Mouse (Mus musculus): ENCODE measurements around the gene Sema3d. TPM values are rescaled to one million over a fixed set of nuclear protein-coding genes. Genes with fewer than 3 reads are reported as not detected.

Gene Sema3d
- 6.6 and 6.8 TPM in 2 replicates for polyA plus RNA-seq (2016; fragmentation: Nextera tagmentation; extraction: Ambion mirVana)

- H3K4me1 ChIP-seq: peaks cover 5% of the 10 kb centered on the region; the same call in 1 of the 2 replicates
- peak within 1 kb of the TSS; percentile 46 for H3K4me3 ChIP-seq
- ATAC-seq (ENCODE audit: low FRiP score, low read depth): peak; percentile 98
- no peaks in the 10 kb centered on the region for H3K9me3 ChIP-seq
- under 1% methylated on average over 49 of the region's 49 CpGs for WGBS
- no peak within 1 kb of the TSS for H3K27ac ChIP-seq
- peak within 1 kb of the TSS; percentile 85 for H3K4me2 ChIP-seq (replicated peaks)
- peaks cover 22% of the 10 kb centered on the region for H3K27me3 ChIP-seq (replicated peaks)
- peak within 1 kb of the TSS; percentile 56 for H3K9ac ChIP-seq
- no peaks in the 10 kb centered on the region for H3K36me3 ChIP-seq
Measured at GRCm38 (mm10) chr5:12383133-12383959, at the start of gene Sema3d. Gene Sema3d (plus strand): TSS chr5:12383385.

DNA sequence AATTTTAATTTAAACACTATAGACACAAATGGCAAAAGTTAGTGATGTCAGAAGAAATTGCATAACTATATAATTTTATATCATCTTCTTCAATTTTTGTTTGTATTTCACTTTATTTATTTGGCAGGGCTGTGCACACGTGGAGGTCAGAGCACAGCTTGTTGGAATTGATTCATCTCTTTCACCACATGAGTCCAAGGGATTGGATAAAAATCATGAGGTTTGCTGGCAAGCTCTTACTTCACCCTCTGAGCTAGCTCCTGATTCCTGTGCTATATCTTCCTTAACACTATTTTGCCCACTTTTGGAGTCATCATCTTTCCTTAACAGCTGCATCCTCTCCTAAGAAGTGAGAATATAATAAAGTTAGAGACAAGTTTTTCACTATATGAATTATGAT lies 5.9 kb upstream of the Sema3d start:
- Histone ChIP-seq H3K4me2 (replicated peaks) (no peak overlapping the region), H3K27me3 (replicated peaks) (no peaks in the 10 kb centered on the region), H3K36me3 (no peaks in the 10 kb centered on the region), H3K4me1 (no peaks in the 10 kb centered on the region), H3K9me3 (no peaks in the 10 kb centered on the region), H3K4me3 (no peak overlapping the region), H3K9ac (no peak overlapping the region), H3K27ac (no peak overlapping the region)
- 63% methylated on average over 1 of the region's 1 CpGs for WGBS
- ATAC-seq (ENCODE audit: low FRiP score, low read depth): no peak

DNA sequence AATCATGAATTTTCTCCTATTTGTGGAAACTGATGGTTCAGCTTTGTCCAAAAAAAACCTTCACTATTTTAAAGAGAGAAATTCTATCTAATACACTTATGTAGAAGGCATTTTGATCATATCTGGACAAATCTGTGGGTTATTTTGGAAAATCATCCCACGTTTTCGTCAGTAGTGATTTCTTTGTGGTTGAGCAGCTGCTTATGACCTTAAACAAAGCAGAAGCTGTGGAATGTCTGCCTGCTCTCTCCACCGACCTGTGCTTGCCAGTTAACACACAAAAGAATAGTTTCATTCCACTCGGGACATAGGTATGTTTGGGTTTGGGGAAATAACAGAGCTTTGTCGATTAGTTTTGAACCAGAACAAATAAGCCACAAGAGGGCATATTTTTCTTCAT lies 4.3 kb upstream of the Sema3d start:
- WGBS: 55% methylated on average over 5 of the region's 5 CpGs
- no peak for ATAC-seq (ENCODE audit: low FRiP score, low read depth)
- no peak overlapping the region for H3K27ac ChIP-seq
- H3K9ac ChIP-seq: no peak overlapping the region
- no peaks in the 10 kb centered on the region for H3K4me1 ChIP-seq
- no peak overlapping the region for H3K4me2 ChIP-seq (replicated peaks)
- H3K4me3 ChIP-seq: no peak overlapping the region
- H3K36me3 ChIP-seq: no peaks in the 10 kb centered on the region
- H3K27me3 ChIP-seq (replicated peaks): peaks cover 8% of the 10 kb centered on the region; the same call in 1 of the 2 replicates
- H3K9me3 ChIP-seq: no peaks in the 10 kb centered on the region

GRCm38 (mm10) chr5:12382010-12382409 lies 1.2 kb upstream of the Sema3d start:
- Histone ChIP-seq H3K36me3 (no peaks in the 10 kb centered on the region), H3K4me3 (no peak overlapping the region), H3K27me3 (replicated peaks) (peaks cover 22% of the 10 kb centered on the region), H3K4me1 (peaks cover 5% of the 10 kb centered on the region; the same call in 1 of the 2 replicates), H3K4me2 (replicated peaks) (no peak overlapping the region), H3K27ac (no peak overlapping the region), H3K9ac (no peak overlapping the region), H3K9me3 (no peaks in the 10 kb centered on the region)
- ATAC-seq (ENCODE audit: low FRiP score, low read depth): no peak
- 82% methylated on average over 5 of the region's 5 CpGs for WGBS

GRCm38 (mm10) chr5:12383960-12384285 lies 738 bp downstream of the Sema3d start:
- H3K4me3 ChIP-seq: peak overlapping the region; percentile 46
- peak overlapping the region; percentile 85 for H3K4me2 ChIP-seq (replicated peaks)
- WGBS: under 1% methylated on average over 10 of the region's 10 CpGs
- no peaks in the 10 kb centered on the region for H3K36me3 ChIP-seq
- H3K4me1 ChIP-seq: peaks cover 5% of the 10 kb centered on the region; the same call in 1 of the 2 replicates
- peaks cover 22% of the 10 kb centered on the region for H3K27me3 ChIP-seq (replicated peaks)
- 0 out of 2 replicates have a peak, but pooled peaks have one; percentile 23 for ATAC-seq (ENCODE audit: low FRiP score, low read depth)
- peak overlapping the region; percentile 56 for H3K9ac ChIP-seq
- no peaks in the 10 kb centered on the region for H3K9me3 ChIP-seq
- H3K27ac ChIP-seq: no peak overlapping the region

DNA sequence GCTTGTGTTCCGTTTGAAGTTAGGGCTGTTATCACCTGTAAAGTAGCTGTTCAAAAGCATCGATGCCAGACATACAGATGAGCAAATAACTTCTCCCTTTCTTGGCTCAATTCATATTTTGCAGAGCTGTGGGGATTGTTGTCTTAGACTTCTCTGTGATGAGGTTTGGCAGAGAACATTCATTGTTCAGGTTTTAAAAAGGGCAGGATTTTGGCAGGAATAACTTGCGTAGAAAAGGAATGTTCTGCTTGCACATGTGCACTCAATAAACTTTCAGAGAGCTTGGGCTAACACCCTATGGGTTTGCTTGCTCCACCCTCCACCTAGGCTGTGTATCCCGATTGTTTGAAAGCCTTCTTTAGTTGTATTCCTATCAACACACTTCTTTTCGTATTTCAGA lies 9.5 kb downstream of the Sema3d start:
- Histone ChIP-seq H3K27me3 (replicated peaks) (no peaks in the 10 kb centered on the region), H3K9me3 (no peaks in the 10 kb centered on the region), H3K9ac (no peak overlapping the region), H3K4me2 (replicated peaks) (no peak overlapping the region), H3K36me3 (no peaks in the 10 kb centered on the region), H3K4me1 (no peaks in the 10 kb centered on the region), H3K27ac (no peak overlapping the region), H3K4me3 (no peak overlapping the region)
- ATAC-seq (ENCODE audit: low FRiP score, low read depth): no peak
- 91% methylated on average over 5 of the region's 5 CpGs for WGBS

DNA sequence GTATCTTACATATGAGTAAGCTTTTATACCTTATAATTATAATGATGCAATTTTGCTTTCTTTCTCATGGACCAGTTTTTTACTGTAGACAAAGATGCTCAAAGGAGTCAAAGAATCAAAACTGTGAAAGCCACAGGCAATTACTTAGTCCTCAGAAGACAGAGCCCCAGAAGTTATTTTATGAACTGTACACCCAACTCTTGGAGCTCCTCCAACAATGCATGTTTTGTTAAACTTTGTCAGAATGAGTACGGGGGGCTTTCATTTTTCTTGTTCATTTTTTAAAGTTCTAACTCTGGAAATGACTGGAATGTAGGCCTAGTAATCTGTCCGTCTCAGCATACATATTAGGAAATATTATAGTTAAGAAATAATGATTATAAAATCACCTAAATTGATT lies 16.1 kb downstream of the Sema3d start:
- H3K27ac ChIP-seq: no peak overlapping the region
- no peak overlapping the region for H3K9ac ChIP-seq
- WGBS: 84% methylated on average over 2 of the region's 2 CpGs
- no peaks in the 10 kb centered on the region for H3K36me3 ChIP-seq
- no peaks in the 10 kb centered on the region for H3K27me3 ChIP-seq (replicated peaks)
- no peak overlapping the region for H3K4me3 ChIP-seq
- H3K4me1 ChIP-seq: no peaks in the 10 kb centered on the region
- ATAC-seq (ENCODE audit: low FRiP score, low read depth): no peak
- H3K9me3 ChIP-seq: no peaks in the 10 kb centered on the region
- H3K4me2 ChIP-seq (replicated peaks): no peak overlapping the region

GRCm38 (mm10) chr5:12404229-12404628 lies 21.0 kb downstream of the Sema3d start:
- H3K36me3 ChIP-seq: no peaks in the 10 kb centered on the region

GRCm38 (mm10) chr5:12412595-12412994 lies 29.4 kb downstream of the Sema3d start:
- no peaks in the 10 kb centered on the region for H3K9me3 ChIP-seq
- H3K4me1 ChIP-seq: no peaks in the 10 kb centered on the region
- H3K27ac ChIP-seq: no peak overlapping the region
- no peak overlapping the region for H3K4me2 ChIP-seq (replicated peaks)
- no peak overlapping the region for H3K9ac ChIP-seq
- no peak for ATAC-seq (ENCODE audit: low FRiP score, low read depth)
- H3K36me3 ChIP-seq: no peaks in the 10 kb centered on the region
- H3K4me3 ChIP-seq: no peak overlapping the region
- 75% methylated on average over 3 of the region's 3 CpGs for WGBS
- no peaks in the 10 kb centered on the region for H3K27me3 ChIP-seq (replicated peaks)

More at GRCm38 (mm10) chr5:12404229-12404628, 21.0 kb downstream of the Sema3d start:
- Histone ChIP-seq H3K4me3 (no peak overlapping the region), H3K9ac (no peak overlapping the region), H3K4me2 (replicated peaks) (no peak overlapping the region), H3K9me3 (no peaks in the 10 kb centered on the region), H3K27ac (no peak overlapping the region), H3K27me3 (replicated peaks) (no peaks in the 10 kb centered on the region), H3K4me1 (no peaks in the 10 kb centered on the region)
- ATAC-seq (ENCODE audit: low FRiP score, low read depth): no peak

GRCm38 (mm10) chr5:12423264-12423663 lies 40.1 kb downstream of the Sema3d start:
- Histone ChIP-seq H3K4me2 (replicated peaks) (no peak overlapping the region), H3K27ac (no peak overlapping the region), H3K4me3 (no peak overlapping the region), H3K36me3 (no peaks in the 10 kb centered on the region), H3K9ac (no peak overlapping the region), H3K27me3 (replicated peaks) (no peaks in the 10 kb centered on the region), H3K9me3 (no peaks in the 10 kb centered on the region), H3K4me1 (no peaks in the 10 kb centered on the region)
- WGBS: 69% methylated on average over 5 of the region's 5 CpGs
- ATAC-seq (ENCODE audit: low FRiP score, low read depth): no peak

- Histone ChIP-seq H3K4me1 (no peaks in the 10 kb centered on the region), H3K27me3 (replicated peaks) (no peaks in the 10 kb centered on the region), H3K9ac (no peak overlapping the region), H3K9me3 (0 out of 2 replicates have a peak, but pooled peaks cover 3% of the 10 kb centered on the region), H3K27ac (no peak overlapping the region), H3K4me2 (replicated peaks) (no peak overlapping the region), H3K36me3 (no peaks in the 10 kb centered on the region), H3K4me3 (no peak overlapping the region)
- ATAC-seq (ENCODE audit: low FRiP score, low read depth): peak; percentile 70; the same call in 1 of the 2 replicates
- 63% methylated on average over 1 of the region's 1 CpGs for WGBS
Measured at GRCm38 (mm10) chr5:12441737-12442136, 58.6 kb downstream of the Sema3d start.

- Histone ChIP-seq H3K9ac (no peak overlapping the region), H3K4me3 (no peak overlapping the region), H3K27ac (no peak overlapping the region), H3K4me1 (no peaks in the 10 kb centered on the region), H3K27me3 (replicated peaks) (no peaks in the 10 kb centered on the region), H3K4me2 (replicated peaks) (no peak overlapping the region), H3K9me3 (0 out of 2 replicates have a peak, but pooled peaks cover 3% of the 10 kb centered on the region), H3K36me3 (no peaks in the 10 kb centered on the region)
- peak; percentile 57; the same call in 1 of the 2 replicates for ATAC-seq (ENCODE audit: low FRiP score, low read depth)
- 58% methylated on average over 7 of the region's 7 CpGs for WGBS
Measured at GRCm38 (mm10) chr5:12442176-12443105, 59.3 kb downstream of the Sema3d start.

Measured in neural tube, embryonic 12.5 days (tissue).